Mouse (Mus musculus) adrenal gland, postnatal 14 days (tissue): Measurements from ENCODE around the gene Fastkd1. TPM values are rescaled to one million over a fixed set of nuclear protein-coding genes. Genes with fewer than 3 reads are reported as not detected.
"Not testable (repeated sequence)": the region's sequence is repeated elsewhere in the genome, so short reads cannot be mapped to it uniquely, and the experiment has no call there.

Experiments used
- DNase-seq: peaks from one replicate; pipeline ENCODE4 v3.0.0; 2021; ENCODE audit warnings: mixed read lengths
- total RNA-seq: library from RNA; stranded (reverse); gene quantifications from 2 replicates; pipeline ENCODE4 v1.2.3, GENCODE M21; 2021

Gene Fastkd1
- total RNA-seq, 1 experiment from 2014 or later, result 31.8 TPM

- peak; percentile 13 for DNase-seq
Measured at GRCm38 (mm10) chr2:69673723-69674122, 39.6 kb downstream of the Fastkd1 start.

- DNase-seq, result no peak
Measured at GRCm38 (mm10) chr2:69669853-69670252, 43.5 kb downstream of the Fastkd1 start, which contains the start of gene Klhl41. Gene Klhl41 (plus strand): TSS chr2:69670120.

GRCm38 (mm10) chr2:69668414-69668813 is 44.9 kb downstream of the Fastkd1 start:
- no peak for DNase-seq

- DNase-seq, result no peak
Measured at GRCm38 (mm10) chr2:69667656-69668055, 45.7 kb downstream of the Fastkd1 start.

- DNase-seq, result no peak
Measured at GRCm38 (mm10) chr2:69663827-69664476, 49.4 kb downstream of the Fastkd1 start.

GRCm38 (mm10) chr2:69659326-69659725 is 54.0 kb downstream of the Fastkd1 start:
- no peak for DNase-seq

- no peak for DNase-seq
Measured at GRCm38 (mm10) chr2:69649716-69650115, 63.6 kb downstream of the Fastkd1 start.

GRCm38 (mm10) chr2:69646726-69647490 is 66.4 kb downstream of the Fastkd1 start, which contains the start of gene Bbs5:
Gene Bbs5 (plus strand): TSS chr2:69647171.
- DNase-seq, result peak; percentile 96

GRCm38 (mm10) chr2:69644968-69645617 is 68.2 kb downstream of the Fastkd1 start:
- no peak for DNase-seq

- no peak for DNase-seq
Measured at GRCm38 (mm10) chr2:69640100-69640499, 73.2 kb downstream of the Fastkd1 start.

GRCm38 (mm10) chr2:69637989-69638388 is 75.3 kb downstream of the Fastkd1 start:
- DNase-seq, result not testable (repeated sequence)

Other genes starting within 250 kb of the Fastkd1 start
- 0.78 and 0.83 TPM in 2 replicates for gene Lrp2, start 127.5 kb downstream of the Fastkd1 start, total RNA-seq
- 5.1 and 9.4 TPM in 2 replicates for gene Bbs5, start 66.3 kb downstream of the Fastkd1 start, total RNA-seq
- 0.22 and 0.34 TPM in 2 replicates for gene Klhl41, start 43.4 kb downstream of the Fastkd1 start, total RNA-seq
- gene Ppig, start 9.0 kb upstream of the Fastkd1 start, total RNA-seq, result 73.6 and 76.9 TPM in 2 replicates
- gene Ccdc173, start 76.1 kb upstream of the Fastkd1 start, total RNA-seq, result 1.2 and 1.7 TPM in 2 replicates
- gene Phospho2, start 76.1 kb upstream of the Fastkd1 start, total RNA-seq, result 20.8 and 22.4 TPM in 2 replicates
- 10.6 and 11.0 TPM in 2 replicates for gene Klhl23, start 108.4 kb upstream of the Fastkd1 start, total RNA-seq
- 185 TPM in 2 replicates for gene Ssb, start 148.0 kb upstream of the Fastkd1 start, total RNA-seq
- gene Mettl5, start 172.1 kb upstream of the Fastkd1 start, total RNA-seq, result 22.3 and 26.6 TPM in 2 replicates
- 67.5 and 74.4 TPM in 2 replicates for gene Ubr3, start 183.7 kb upstream of the Fastkd1 start, total RNA-seq